Mouse (Mus musculus) bone marrow macrophage, adult 2 months (primary cell): ENCODE results near the gene Cckbr. TPM values are rescaled to one million over a fixed set of nuclear protein-coding genes. Genes with fewer than 3 reads are reported as not detected.

ENCODE experiments used
- H3K27ac ChIP-seq: 2 replicates; pipeline ENCODE4 v1.5.1; 2012; ENCODE audit warnings: low read depth, low read length; ENCODE audit not compliant: insufficient read depth
- H3K4me1 ChIP-seq: 2 replicates; pipeline ENCODE4 v1.6.1; 2012; ENCODE audit warnings: low read length; ENCODE audit not compliant: control insufficient read depth, insufficient read depth
- H3K4me3 ChIP-seq: 2 replicates; pipeline ENCODE4 v1.5.1; 2012; ENCODE audit warnings: mild to moderate bottlenecking, low read length, moderate library complexity; ENCODE audit not compliant: insufficient read depth
- CTCF ChIP-seq: IDR thresholded peaks from 2 replicates; pipeline ENCODE4 v1.5.1; 2012; ENCODE audit warnings: low read depth, mild to moderate bottlenecking, low read length, moderate library complexity
- POLR2A ChIP-seq: IDR thresholded peaks from 2 replicates; pipeline ENCODE4 v1.6.1; 2012; ENCODE audit warnings: mild to moderate bottlenecking, low read depth, low read length, borderline replicate concordance
- polyA plus RNA-seq: library from polyadenylated mRNA; stranded (reverse); fragments of >200 nt; gene quantifications from 2 replicates; pipeline ENCODE4 v1.2.4, GENCODE M21; 2012; ENCODE audit not compliant: missing spikeins, insufficient read depth, insufficient read length

The Cckbr gene
- polyA plus RNA-seq, 1 experiment, result not detected

GRCm38 (mm10) chr7:105477433-105477700 is 51.8 kb downstream of the Cckbr start:
- no peak overlapping the region for H3K27ac ChIP-seq
- H3K4me1 ChIP-seq, result peaks cover 14% of the 10 kb centered on the region
- TF ChIP-seq CTCF (no peak), POLR2A (no peak)
- H3K4me3 ChIP-seq, result no peak overlapping the region

GRCm38 (mm10) chr7:105477841-105478240 is 52.3 kb downstream of the Cckbr start:
- no peak overlapping the region for H3K4me3 ChIP-seq
- TF ChIP-seq CTCF (0 out of 2 replicates have a peak, but pooled peaks have one; percentile 44), POLR2A (no peak)
- H3K27ac ChIP-seq, result no peak overlapping the region
- peaks cover 14% of the 10 kb centered on the region for H3K4me1 ChIP-seq

- Histone ChIP-seq H3K4me1 (peaks cover 14% of the 10 kb centered on the region), H3K27ac (no peak overlapping the region)
These were observed 52.8 kb downstream of the Cckbr start for GRCm38 (mm10) chr7:105478344-105478743.

GRCm38 (mm10) chr7:105479232-105479631 is 53.7 kb downstream of the Cckbr start:
- Histone ChIP-seq H3K4me1 (peaks cover 14% of the 10 kb centered on the region), H3K27ac (no peak overlapping the region), H3K4me3 (no peak overlapping the region)
- TF ChIP-seq POLR2A (no peak), CTCF (no peak)

More at GRCm38 (mm10) chr7:105478344-105478743, 52.8 kb downstream of the Cckbr start:
- TF ChIP-seq POLR2A (no peak), CTCF (no peak)
- H3K4me3 ChIP-seq, result no peak overlapping the region

- TF ChIP-seq POLR2A (no peak), CTCF (no peak)
- H3K4me3 ChIP-seq, result no peak overlapping the region
- H3K4me1 ChIP-seq, result peaks cover 9% of the 10 kb centered on the region
- no peak overlapping the region for H3K27ac ChIP-seq
These were observed 54.5 kb downstream of the Cckbr start for GRCm38 (mm10) chr7:105480081-105480480.

GRCm38 (mm10) chr7:105480561-105481504 is 55.3 kb downstream of the Cckbr start:
- H3K4me3 ChIP-seq, result no peak overlapping the region
- H3K4me1 ChIP-seq, result peaks cover 3% of the 10 kb centered on the region; the same call in 1 of the 2 replicates
- H3K27ac ChIP-seq, result no peak overlapping the region
- TF ChIP-seq POLR2A, result no peak
- no peak for TF ChIP-seq CTCF

GRCm38 (mm10) chr7:105481505-105482411 is 56.2 kb downstream of the Cckbr start, which contains the start of gene Cavin3:
Cavin3 (minus strand) TSS chr7:105482300.
- H3K27ac ChIP-seq, result no peak within 1 kb of the TSS
- no peak for TF ChIP-seq POLR2A
- no peak for TF ChIP-seq CTCF
- no peaks in the 10 kb centered on the region for H3K4me1 ChIP-seq
- peak within 1 kb of the TSS; percentile 42 for H3K4me3 ChIP-seq

- TF ChIP-seq POLR2A (no peak), CTCF (no peak)
- Histone ChIP-seq H3K4me3 (no peak overlapping the region), H3K27ac (no peak overlapping the region), H3K4me1 (no peaks in the 10 kb centered on the region)
These were observed 56.9 kb downstream of the Cckbr start for GRCm38 (mm10) chr7:105482426-105482825.

- Histone ChIP-seq H3K4me1 (no peaks in the 10 kb centered on the region), H3K4me3 (no peak overlapping the region), H3K27ac (no peak overlapping the region)
- TF ChIP-seq POLR2A, result no peak
- TF ChIP-seq CTCF, result no peak
These were observed 59.5 kb downstream of the Cckbr start for GRCm38 (mm10) chr7:105485029-105485428.
